Mouse (Mus musculus): ENCODE data around the gene Cdk14. TPM values are rescaled to one million over a fixed set of nuclear protein-coding genes. Genes with fewer than 3 reads are reported as not detected.

Gene Cdk14
- polyA plus RNA-seq, 1 experiment: 10.1 TPM

DNA sequence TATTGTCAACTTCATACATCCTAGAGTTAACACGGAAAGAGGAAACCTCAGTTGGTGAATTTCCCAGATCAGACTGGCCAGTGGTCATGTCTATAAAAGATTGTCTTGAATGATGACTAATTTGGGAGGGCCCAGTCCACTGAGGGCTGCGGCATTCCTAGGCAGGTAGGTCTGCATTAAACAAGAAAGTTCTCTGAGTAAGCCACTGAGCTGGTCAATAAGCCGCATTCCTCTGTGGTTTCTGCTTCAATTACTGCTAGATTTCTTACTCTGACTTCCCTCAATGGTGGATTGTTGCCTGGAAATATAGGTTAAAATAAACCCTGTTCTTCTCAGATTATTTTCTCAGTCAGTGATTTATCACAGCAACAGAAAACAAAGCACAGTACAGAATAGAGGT, 631.6 kb downstream of the Cdk14 start:
- no peak overlapping the region for H3K27ac ChIP-seq (replicated peaks; ENCODE audit: low read depth, low read length)
- H3K4me3 ChIP-seq (ENCODE audit: insufficient read depth, low read depth, low read length): no peak overlapping the region
- no peaks in the 10 kb centered on the region for H3K4me1 ChIP-seq (ENCODE audit: control insufficient read depth, insufficient read depth, insufficient read length, low read length)

DNA sequence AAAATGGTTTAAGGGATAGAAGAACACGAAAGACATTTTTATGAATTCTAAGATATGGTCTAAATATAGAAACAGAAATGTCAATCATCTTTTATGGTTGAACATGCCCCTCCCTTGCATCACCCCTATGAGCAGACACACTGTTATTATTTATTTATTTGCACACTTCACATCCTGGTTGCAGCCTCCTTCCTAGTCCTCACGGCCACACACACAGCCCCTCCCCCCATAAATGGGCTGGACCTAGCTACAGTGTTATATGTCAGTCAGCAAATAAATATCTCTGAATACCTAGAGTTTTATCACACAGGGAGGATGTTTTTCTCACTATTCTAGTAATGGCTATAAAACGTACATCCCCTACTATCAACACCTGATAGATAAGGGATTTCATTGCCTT, 633.3 kb downstream of the Cdk14 start:
- Histone ChIP-seq H3K4me3 (ENCODE audit: insufficient read depth, low read depth, low read length) (no peak overlapping the region), H3K4me1 (ENCODE audit: control insufficient read depth, insufficient read depth, insufficient read length, low read length) (no peaks in the 10 kb centered on the region), H3K27ac (replicated peaks; ENCODE audit: low read depth, low read length) (no peak overlapping the region)

DNA sequence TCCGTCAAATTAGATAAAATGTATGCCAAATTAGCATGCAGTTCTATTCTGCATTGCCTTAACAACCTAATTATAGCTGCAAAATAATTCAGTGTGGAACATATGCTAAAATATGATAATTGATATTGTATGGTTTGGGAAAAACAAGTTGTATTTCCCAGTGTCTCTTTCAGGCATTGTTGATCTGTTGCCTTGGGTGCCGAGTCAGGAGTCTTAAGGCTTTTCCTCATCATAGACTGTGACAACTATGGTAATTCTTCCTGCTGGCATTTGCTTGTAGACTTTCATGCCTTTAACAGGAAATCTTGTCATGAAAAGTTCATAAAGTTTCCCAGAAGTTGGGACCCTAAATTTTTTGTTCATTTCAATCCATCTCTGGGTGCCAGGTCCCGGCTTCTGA, 641.8 kb downstream of the Cdk14 start:
- Histone ChIP-seq H3K4me3 (ENCODE audit: insufficient read depth, low read depth, low read length) (no peak overlapping the region), H3K27ac (replicated peaks; ENCODE audit: low read depth, low read length) (no peak overlapping the region), H3K4me1 (ENCODE audit: control insufficient read depth, insufficient read depth, insufficient read length, low read length) (no peaks in the 10 kb centered on the region)

DNA sequence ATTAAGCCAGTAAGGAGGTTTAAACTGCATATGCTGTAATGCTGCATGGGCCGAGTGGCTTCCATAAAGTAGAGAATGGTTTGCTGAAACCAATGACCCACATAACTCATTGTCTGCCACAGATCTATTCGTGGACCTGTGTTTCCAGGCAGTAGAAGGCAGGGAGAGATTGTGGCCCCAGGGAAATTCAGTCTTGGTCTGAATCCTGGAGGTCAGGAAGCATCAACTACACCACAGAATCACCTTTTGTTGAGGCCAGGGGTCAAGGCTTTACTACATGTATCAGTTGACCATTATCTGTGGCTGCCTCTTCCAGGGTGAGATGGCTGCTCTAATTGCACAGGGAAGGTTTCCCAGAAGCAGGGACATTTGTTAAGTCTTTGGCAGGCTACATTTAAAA, 643.6 kb downstream of the Cdk14 start:
- Histone ChIP-seq H3K4me1 (ENCODE audit: control insufficient read depth, insufficient read depth, insufficient read length, low read length) (no peaks in the 10 kb centered on the region), H3K27ac (replicated peaks; ENCODE audit: low read depth, low read length) (no peak overlapping the region), H3K4me3 (ENCODE audit: insufficient read depth, low read depth, low read length) (no peak overlapping the region)

DNA sequence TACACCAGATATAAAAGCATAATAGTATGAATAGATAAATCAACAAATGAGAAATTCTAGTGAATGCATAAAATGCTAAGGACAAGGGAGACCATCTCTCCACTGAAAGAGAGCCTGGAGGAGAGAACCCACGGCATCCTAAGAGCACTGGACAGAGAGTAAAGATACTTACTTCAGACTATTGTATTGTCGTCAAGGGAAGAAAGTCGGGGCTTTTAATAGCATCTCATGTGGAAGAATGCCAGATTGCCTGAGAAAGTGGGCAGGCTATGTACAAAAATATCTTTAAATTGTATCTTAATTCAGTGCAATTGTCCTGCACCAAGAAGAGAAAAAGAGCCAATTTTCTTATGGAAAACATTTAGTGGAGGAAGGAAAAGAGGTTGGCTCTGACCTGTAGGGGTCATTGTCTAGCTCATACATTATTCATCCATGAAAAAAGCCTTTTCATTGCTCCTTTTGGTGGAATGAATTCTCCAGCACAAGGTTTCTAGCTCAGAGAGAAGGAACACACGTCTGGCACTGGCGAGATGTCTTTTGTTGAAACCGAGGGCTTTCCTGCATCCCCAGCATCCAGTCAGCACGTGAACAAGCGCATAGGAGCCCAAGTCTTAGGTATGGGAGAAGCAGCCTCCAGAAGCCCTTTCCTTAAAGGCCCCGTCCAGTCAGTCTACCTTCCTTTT, 646.9 kb downstream of the Cdk14 start:
- no peaks in the 10 kb centered on the region for H3K4me1 ChIP-seq (ENCODE audit: control insufficient read depth, insufficient read depth, insufficient read length, low read length)
- H3K27ac ChIP-seq (replicated peaks; ENCODE audit: low read depth, low read length): no peak overlapping the region
- H3K4me3 ChIP-seq (ENCODE audit: insufficient read depth, low read depth, low read length): no peak overlapping the region

DNA sequence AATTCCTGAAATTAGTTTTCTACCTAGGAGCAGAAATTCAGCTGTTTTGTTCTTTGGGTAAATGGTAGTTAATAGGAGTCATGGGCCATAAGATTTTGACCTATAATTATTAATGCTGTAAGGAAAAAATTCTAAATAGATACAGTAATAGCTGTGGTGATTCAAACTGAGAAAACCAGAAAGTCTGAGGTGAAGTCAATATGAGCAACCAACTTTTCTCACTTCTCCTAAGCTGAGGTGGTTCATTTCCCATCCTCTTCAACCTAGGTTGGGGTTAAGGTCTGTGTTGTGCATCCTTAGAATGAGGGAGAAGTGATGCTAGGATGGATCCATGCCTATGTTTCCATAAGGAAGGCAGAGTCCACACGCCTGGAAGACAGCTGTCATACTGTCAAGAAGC, 649.5 kb downstream of the Cdk14 start:
- no peak overlapping the region for H3K4me3 ChIP-seq (ENCODE audit: insufficient read depth, low read depth, low read length)
- H3K27ac ChIP-seq (replicated peaks; ENCODE audit: low read depth, low read length): no peak overlapping the region
- no peaks in the 10 kb centered on the region for H3K4me1 ChIP-seq (ENCODE audit: control insufficient read depth, insufficient read depth, insufficient read length, low read length)

DNA sequence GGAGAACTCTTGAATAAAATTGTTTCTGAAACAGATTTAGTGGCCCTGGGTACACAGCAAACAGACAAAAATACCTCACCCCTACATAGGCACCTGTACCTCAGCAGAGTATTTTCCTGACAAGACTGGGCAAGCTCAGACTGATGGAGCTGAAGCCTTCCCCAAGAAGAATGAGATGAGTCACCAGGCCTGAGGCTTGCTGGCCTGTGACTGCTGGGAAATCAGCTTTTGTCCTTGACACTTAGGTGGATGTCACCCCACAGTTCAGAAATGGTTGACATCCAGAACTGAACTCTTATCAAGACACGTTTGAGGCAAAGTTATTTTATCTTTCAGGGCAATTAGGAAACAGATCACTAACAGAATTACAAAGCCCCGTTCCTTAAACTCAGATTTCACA, 652.2 kb downstream of the Cdk14 start:
- no peak overlapping the region for H3K4me3 ChIP-seq (ENCODE audit: insufficient read depth, low read depth, low read length)
- H3K4me1 ChIP-seq (ENCODE audit: control insufficient read depth, insufficient read depth, insufficient read length, low read length): no peaks in the 10 kb centered on the region
- no peak overlapping the region for H3K27ac ChIP-seq (replicated peaks; ENCODE audit: low read depth, low read length)

DNA sequence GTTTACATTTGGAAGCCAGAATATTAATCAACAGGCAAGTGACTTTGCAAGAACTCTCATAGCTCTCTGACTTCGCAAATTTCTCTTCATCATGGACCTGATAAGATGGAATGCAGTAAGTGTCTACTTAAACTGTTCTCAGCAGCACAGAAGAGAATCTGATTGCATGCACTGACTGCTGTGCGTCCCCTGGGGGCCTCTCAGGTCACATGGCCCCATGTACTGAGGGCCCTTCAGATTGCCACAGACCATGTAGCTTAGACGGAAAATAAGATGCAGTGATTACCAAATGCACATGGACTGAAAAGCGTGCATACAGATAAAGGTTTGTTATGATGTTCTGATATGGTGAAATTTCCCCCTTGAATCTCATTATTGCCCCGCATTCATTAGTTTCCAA, 653.4 kb downstream of the Cdk14 start:
- H3K27ac ChIP-seq (replicated peaks; ENCODE audit: low read depth, low read length): no peak overlapping the region
- no peak overlapping the region for H3K4me3 ChIP-seq (ENCODE audit: insufficient read depth, low read depth, low read length)
- H3K4me1 ChIP-seq (ENCODE audit: control insufficient read depth, insufficient read depth, insufficient read length, low read length): no peaks in the 10 kb centered on the region

DNA sequence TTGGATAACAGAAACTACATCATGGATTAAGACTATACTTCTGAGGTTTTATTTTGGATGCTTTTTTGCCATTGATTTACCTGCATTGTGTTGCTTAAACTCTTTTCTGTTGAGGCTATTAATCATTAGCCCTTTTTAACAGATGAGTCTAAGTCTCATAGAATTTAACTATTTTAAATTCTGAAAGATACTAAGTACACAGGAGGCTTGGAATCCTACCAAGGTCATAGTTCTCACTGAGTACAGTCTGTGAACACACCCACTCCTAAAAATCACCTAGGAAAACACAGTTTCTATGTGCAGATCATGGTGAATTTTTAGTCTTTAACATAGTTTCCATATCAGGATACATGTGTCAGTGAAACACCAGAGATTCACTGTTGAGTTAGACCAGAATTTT, 658.2 kb downstream of the Cdk14 start:
- Histone ChIP-seq H3K27ac (replicated peaks; ENCODE audit: low read depth, low read length) (no peak overlapping the region), H3K4me3 (ENCODE audit: insufficient read depth, low read depth, low read length) (no peak overlapping the region), H3K4me1 (ENCODE audit: control insufficient read depth, insufficient read depth, insufficient read length, low read length) (no peaks in the 10 kb centered on the region)

DNA sequence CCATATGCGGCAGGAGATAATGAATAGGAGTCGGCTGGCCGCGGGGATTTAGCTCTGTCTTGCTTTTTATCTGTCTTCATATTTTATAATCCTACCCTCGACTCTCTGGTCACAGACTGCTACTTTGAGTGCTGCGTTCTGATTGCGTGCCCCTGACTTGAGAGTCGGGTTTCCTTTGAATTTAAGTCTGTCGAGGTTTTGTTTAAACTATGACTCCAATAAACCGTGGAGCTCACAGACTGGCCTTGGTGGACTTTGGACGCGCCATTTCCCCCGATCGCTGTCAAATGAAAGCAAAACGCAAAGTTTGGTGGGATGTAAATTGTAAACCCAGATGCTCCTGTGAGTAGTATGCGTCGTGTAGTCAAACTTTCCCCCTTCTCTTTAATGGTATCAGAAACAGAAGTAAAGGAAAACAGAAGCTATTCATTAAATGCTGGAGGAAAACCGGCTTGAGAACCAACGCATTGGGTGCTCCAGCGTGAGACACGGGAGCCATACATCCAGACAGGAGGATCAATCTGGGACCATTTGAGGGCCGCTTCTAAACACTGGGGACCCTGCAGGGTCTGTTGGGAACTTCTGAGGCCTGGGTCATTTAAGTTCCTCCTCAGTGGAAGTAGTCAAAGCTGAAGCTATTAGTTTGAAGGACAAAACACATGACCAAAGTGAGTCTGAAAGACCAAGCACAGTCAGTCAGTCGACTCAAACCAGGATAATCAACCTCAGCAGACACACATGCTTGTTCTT, 661.6 kb downstream of the Cdk14 start:
- peak overlapping the region; percentile 65 for H3K27ac ChIP-seq (replicated peaks; ENCODE audit: low read depth, low read length)
- peak overlapping the region; percentile 84 for H3K4me3 ChIP-seq (ENCODE audit: insufficient read depth, low read depth, low read length)
- H3K4me1 ChIP-seq (ENCODE audit: control insufficient read depth, insufficient read depth, insufficient read length, low read length): peaks cover 14% of the 10 kb centered on the region

DNA sequence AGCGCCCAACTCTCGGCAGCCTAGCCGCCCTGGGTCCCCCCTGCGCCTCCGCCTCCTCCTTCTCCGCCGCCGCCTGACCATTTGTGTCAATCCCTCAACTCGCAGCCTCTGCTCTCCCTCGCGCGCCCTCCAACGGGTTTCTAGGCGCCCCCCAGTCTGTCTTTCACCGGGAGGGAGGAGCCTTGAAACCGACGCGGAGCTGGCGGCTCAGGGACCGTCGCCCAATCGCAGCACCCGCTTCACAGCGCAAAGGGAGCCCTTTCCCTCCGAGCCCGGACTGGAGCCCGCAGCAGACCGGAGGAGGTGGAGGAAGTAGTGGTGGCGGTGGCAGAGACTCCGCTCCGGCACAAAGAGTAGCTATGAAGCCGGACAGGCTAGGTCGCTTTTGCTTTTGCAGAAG, 662.2 kb downstream of the Cdk14 start, which contains the start of gene Fzd1:
TSS of gene Fzd1 (minus strand) at position 134 of the 400 bp plus-strand sequence.
- H3K4me1 ChIP-seq (ENCODE audit: control insufficient read depth, insufficient read depth, insufficient read length, low read length): peaks cover 14% of the 10 kb centered on the region
- H3K27ac ChIP-seq (replicated peaks; ENCODE audit: low read depth, low read length): peak within 1 kb of the TSS; percentile 65
- peak within 1 kb of the TSS; percentile 84 for H3K4me3 ChIP-seq (ENCODE audit: insufficient read depth, low read depth, low read length)

DNA sequence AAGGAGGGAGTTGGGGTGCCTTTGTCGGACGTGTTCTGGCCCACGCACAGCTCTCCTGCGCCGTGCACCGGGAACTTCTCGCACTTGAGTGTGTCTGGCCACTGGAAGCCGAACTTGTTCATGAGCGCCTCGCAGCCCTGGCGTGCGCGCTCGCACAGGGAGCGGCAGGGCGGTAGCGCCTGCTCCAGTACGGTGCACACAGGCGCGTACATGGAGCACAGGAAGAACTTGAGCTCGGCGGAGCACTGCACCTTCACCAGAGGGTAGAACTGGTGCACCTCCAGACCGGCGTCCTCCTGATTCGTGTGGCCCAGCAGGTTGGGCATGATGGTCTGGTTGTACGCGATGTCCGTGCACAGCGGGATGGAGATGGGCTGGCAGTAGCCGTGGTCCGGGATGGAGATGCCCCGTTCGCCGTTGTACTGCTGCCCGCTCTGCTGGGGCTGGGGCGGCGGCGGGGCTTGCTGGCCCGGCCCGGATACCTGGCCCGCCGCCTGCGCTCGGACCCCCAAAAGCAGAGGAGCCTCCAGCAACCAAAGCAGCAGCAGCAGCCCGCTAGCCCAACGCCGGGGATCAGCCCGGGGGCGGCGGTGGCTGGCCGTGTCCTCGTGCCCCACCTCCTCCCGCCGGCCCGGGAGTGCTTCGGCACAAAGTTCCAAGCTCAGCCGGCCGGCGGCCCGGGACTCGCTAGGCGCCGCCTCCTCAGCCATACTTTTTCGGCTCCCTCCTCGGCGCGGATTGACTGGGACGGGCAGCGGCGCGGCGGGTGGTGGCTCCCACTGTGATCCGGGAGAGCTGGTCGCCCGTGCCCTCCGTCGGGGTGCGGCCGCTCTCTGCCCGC, 663.0 kb downstream of the Cdk14 start:
- H3K4me1 ChIP-seq (ENCODE audit: control insufficient read depth, insufficient read depth, insufficient read length, low read length): peaks cover 14% of the 10 kb centered on the region
- peak overlapping the region; percentile 84 for H3K4me3 ChIP-seq (ENCODE audit: insufficient read depth, low read depth, low read length)
- peak overlapping the region; percentile 36; the same call in 1 of the 2 replicates for H3K27ac ChIP-seq (replicated peaks; ENCODE audit: low read depth, low read length)

DNA sequence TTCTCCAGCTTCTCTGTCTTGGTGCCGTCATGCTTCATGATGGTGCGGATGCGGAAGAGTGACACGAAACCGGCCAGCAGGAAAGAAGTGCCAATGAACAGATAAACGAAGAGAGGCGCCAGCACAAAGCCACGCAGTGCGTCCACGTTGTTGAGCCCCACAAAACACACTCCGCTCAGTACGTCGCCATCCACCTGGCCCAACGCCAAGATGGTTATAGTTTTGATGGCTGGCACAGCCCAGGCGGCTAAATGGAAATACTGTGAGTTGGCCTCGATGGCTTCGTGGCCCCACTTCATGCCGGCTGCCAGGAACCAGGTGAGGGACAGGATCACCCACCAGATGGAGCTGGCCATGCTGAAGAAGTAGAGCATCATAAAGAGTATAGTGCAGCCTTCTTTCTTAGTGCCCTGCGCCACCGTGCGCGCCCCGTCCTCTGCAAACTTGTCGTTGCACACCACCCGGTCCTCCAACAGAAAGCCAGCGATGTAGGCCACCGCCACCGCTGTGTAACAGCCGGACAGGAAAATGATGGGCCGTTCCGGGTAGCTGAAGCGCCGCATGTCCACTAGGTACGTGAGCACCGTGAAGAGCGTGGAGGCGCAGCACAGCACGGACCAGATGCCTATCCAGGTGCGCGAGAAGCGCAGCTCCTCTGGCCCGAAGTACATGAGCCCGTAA, 664.0 kb downstream of the Cdk14 start:
- Histone ChIP-seq H3K4me1 (ENCODE audit: control insufficient read depth, insufficient read depth, insufficient read length, low read length) (peaks cover 14% of the 10 kb centered on the region), H3K27ac (replicated peaks; ENCODE audit: low read depth, low read length) (no peak overlapping the region), H3K4me3 (ENCODE audit: insufficient read depth, low read depth, low read length) (peak overlapping the region; percentile 84)

DNA sequence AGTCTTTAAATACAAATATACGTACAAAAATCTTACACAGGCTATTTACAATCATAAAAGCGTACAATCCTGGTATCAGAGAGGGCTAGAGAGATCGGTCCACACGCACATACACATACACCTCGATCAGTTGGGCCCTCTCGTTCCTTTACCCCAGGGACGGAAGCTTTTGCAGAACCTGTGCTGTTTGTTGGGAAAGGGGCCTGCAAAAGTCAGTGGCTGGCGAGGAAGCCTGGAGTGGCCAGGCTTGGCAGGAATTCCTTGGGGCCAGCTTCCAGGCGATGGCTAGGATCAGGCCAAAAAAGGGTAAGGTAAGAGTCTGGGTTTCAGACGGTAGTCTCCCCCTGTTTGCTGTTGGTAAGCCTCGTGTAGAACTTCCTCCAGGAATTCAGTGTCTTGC, 664.8 kb downstream of the Cdk14 start:
- Histone ChIP-seq H3K4me3 (ENCODE audit: insufficient read depth, low read depth, low read length) (peak overlapping the region; percentile 84; the same call in 1 of the 2 replicates), H3K27ac (replicated peaks; ENCODE audit: low read depth, low read length) (no peak overlapping the region), H3K4me1 (ENCODE audit: control insufficient read depth, insufficient read depth, insufficient read length, low read length) (peaks cover 14% of the 10 kb centered on the region)

All from brown adipose tissue, adult 24 weeks (tissue).